Mouse (Mus musculus) megakaryocyte, embryonic 14.5 days (primary cell): ENCODE measurements around the gene Igf2r.

ENCODE experiments used
- FLI1 ChIP-seq: IDR thresholded peaks from 2 replicates; pipeline ENCODE4 v1.6.1; 2012; ENCODE audit warnings: low read length, inconsistent platforms, mixed read lengths
- GATA1 ChIP-seq: IDR thresholded peaks from 3 replicates; pipeline ENCODE4 v1.6.1; 2012; ENCODE audit warnings: mixed read lengths, low read length, inconsistent platforms, borderline replicate concordance

DNA sequence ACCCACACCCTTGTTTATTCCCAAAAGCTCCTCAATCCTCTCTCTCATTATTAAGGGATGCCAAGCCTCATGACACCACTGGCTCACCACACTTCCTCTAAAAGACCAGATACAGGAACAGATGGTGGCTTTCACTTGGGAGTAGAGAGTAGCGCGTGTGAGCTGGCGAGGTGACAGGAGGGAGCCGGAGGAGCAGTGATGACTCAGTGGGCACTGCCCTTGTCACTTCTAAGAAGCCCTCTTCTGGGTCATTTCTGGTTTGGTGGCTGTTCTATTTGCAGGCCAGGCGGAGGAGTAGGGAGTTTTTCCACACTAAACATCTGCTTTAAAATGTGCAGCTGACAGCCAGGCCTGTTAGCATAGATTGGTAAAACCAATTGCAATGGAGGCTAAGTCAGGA is 11.5 kb downstream of the Igf2r start:
- TF ChIP-seq GATA1 (no peak), FLI1 (no peak)
